Mouse (Mus musculus) CH12.LX (cell line): ENCODE measurements at regions not wholly inside any gene's neighbourhood (a gene's known extent, or its start where the extent isn't known, plus 50 kb on each side); places are given as distances from the start of the nearest gene placed in this dataset.

Source experiments
- DNase-seq: peaks from one replicate; pipeline ENCODE4 v3.0.0-alpha.2; 2013; ENCODE audit errors: extremely low read depth
- H3K27ac ChIP-seq: 2 replicates; pipeline ENCODE4 v1.5.1; 2012; ENCODE audit warnings: low read depth, mild to moderate bottlenecking, control low read depth, moderate library complexity; ENCODE audit not compliant: insufficient read depth
- H3K27me3 ChIP-seq: replicated peaks from 2 replicates; pipeline ENCODE3; 2012; ENCODE audit warnings: inconsistent platforms
- H3K36me3 ChIP-seq, 2 experiments: replicated peaks in 1 of 2; 2 replicates each; pipeline versions ENCODE3 to v1.6.1; 2012; ENCODE audit warnings: inconsistent platforms in 1 of 2, low read length in 1 of 2, mild to moderate bottlenecking in 1 of 2, mixed read lengths in 1 of 2, moderate library complexity in 1 of 2; ENCODE audit not compliant: control insufficient read depth in 1 of 2, insufficient read depth in 1 of 2
- H3K4me1 ChIP-seq, 2 experiments: 2 replicates each; pipeline ENCODE4 v1.6.1; 2012; ENCODE audit warnings: inconsistent platforms in 1 of 2, moderate library complexity in 1 of 2; ENCODE audit not compliant: insufficient read depth in 2 of 2, control insufficient read depth in 1 of 2
- H3K4me2 ChIP-seq: 2 replicates; pipeline ENCODE4 v1.6.1; 2012; ENCODE audit warnings: low read depth, mild to moderate bottlenecking, control low read depth; ENCODE audit not compliant: poor library complexity, insufficient read depth, severe bottlenecking
- H3K4me3 ChIP-seq, 3 experiments: fragments of 150-350 bp in 1 of 3; sonication (generic) in 1 of 3; replicated peaks in 1 of 3; 2 replicates each; pipeline versions ENCODE3 to v1.5.1; 2011 to 2012; ENCODE audit warnings: low read depth in 2 of 3, low read length in 2 of 3, mild to moderate bottlenecking in 2 of 3, moderate library complexity in 2 of 3, control low read depth in 1 of 3, improper control_type of control experiment in 1 of 3, inconsistent platforms in 1 of 3, mixed read lengths in 1 of 3; ENCODE audit not compliant: poor library complexity in 1 of 3
- H3K79me2 ChIP-seq: replicated peaks from 2 replicates; pipeline ENCODE4 v1.6.1; 2012; ENCODE audit warnings: mild to moderate bottlenecking, moderate library complexity; ENCODE audit not compliant: control insufficient read depth, poor library complexity, insufficient read depth, severe bottlenecking; ENCODE audit errors: extremely low read depth
- H3K9ac ChIP-seq: 2 replicates; pipeline ENCODE4 v1.6.1; 2012; ENCODE audit warnings: low read depth, mild to moderate bottlenecking, control low read depth, moderate library complexity; ENCODE audit not compliant: insufficient read depth
- H3K9me3 ChIP-seq: replicated peaks from 2 replicates; pipeline ENCODE3; 2012; ENCODE audit warnings: low read length, inconsistent platforms, mixed read lengths
- BHLHE40 ChIP-seq: IDR thresholded peaks from 2 replicates; pipeline ENCODE4 v1.6.1; 2011; ENCODE audit warnings: mild to moderate bottlenecking, low read depth, low read length, improper control_type of control experiment
- CHD1 ChIP-seq: IDR thresholded peaks from 2 replicates; pipeline ENCODE4 v1.6.1; 2012; ENCODE audit warnings: low read depth, low read length, improper control_type of control experiment, inconsistent platforms
- CHD2 ChIP-seq: IDR thresholded peaks from 2 replicates; pipeline ENCODE4 v1.6.1; 2011; ENCODE audit warnings: low read length, improper control_type of control experiment
- CTCF ChIP-seq, 2 experiments: IDR thresholded peaks in 1 of 2; conservative IDR thresholded peaks in 1 of 2; 2 replicates each; pipeline ENCODE4 v1.5.1; 2011 to 2012; ENCODE audit warnings: low read depth in 2 of 2, low read length in 2 of 2, improper control_type of control experiment in 1 of 2, inconsistent platforms in 1 of 2, mild to moderate bottlenecking in 1 of 2, moderate library complexity in 1 of 2
- ELF1 ChIP-seq: IDR thresholded peaks from 2 replicates; pipeline ENCODE4 v1.6.1; 2014; ENCODE audit warnings: low read depth, mild to moderate bottlenecking, inconsistent platforms, low read length, improper control_type of control experiment
- EP300 ChIP-seq: IDR thresholded peaks from 2 replicates; pipeline ENCODE4 v1.6.1; 2011; ENCODE audit warnings: low read length, improper control_type of control experiment
- ETS1 ChIP-seq: conservative IDR thresholded peaks from 2 replicates; pipeline ENCODE4 v1.6.1; 2012; ENCODE audit warnings: low read depth, mild to moderate bottlenecking, inconsistent platforms, low read length, improper control_type of control experiment, moderate library complexity
- IRF4 ChIP-seq: IDR thresholded peaks from 2 replicates; pipeline ENCODE4 v1.6.1; 2014; ENCODE audit warnings: low read depth, mild to moderate bottlenecking, inconsistent platforms, low read length, improper control_type of control experiment
- JUN ChIP-seq: IDR thresholded peaks from 2 replicates; pipeline ENCODE4 v1.6.1; 2011; ENCODE audit warnings: low read depth, mild to moderate bottlenecking, low read length, improper control_type of control experiment, moderate library complexity; ENCODE audit not compliant: insufficient read depth
- KAT2A ChIP-seq: IDR thresholded peaks from 2 replicates; pipeline ENCODE4 v1.6.1; 2012; ENCODE audit warnings: low read length, improper control_type of control experiment, inconsistent platforms; ENCODE audit not compliant: insufficient replicate concordance
- MAX ChIP-seq: IDR thresholded peaks from 2 replicates; pipeline ENCODE4 v1.6.1; 2011; ENCODE audit warnings: low read length, improper control_type of control experiment
- MEF2A ChIP-seq: IDR thresholded peaks from 2 replicates; pipeline ENCODE4 v1.6.1; 2014; ENCODE audit warnings: low read depth, mild to moderate bottlenecking, inconsistent platforms, low read length, improper control_type of control experiment, borderline replicate concordance
- MXI1 ChIP-seq: IDR thresholded peaks from 2 replicates; pipeline ENCODE4 v1.6.1; 2011; ENCODE audit warnings: mild to moderate bottlenecking, low read depth, low read length, improper control_type of control experiment
- NELFE ChIP-seq: IDR thresholded peaks from 2 replicates; pipeline ENCODE4 v1.6.1; 2011; ENCODE audit warnings: low read depth, low read length, improper control_type of control experiment
- NRF1 ChIP-seq: IDR thresholded peaks from 2 replicates; pipeline ENCODE4 v1.6.1; 2014; ENCODE audit warnings: low read depth, mild to moderate bottlenecking, inconsistent platforms, low read length, improper control_type of control experiment, moderate library complexity
- POLR2A ChIP-seq: IDR thresholded peaks from 2 replicates; pipeline ENCODE4 v1.6.1; 2011; ENCODE audit warnings: low read depth, mild to moderate bottlenecking, improper control_type of control experiment, low read length
- POLR2AphosphoS2 ChIP-seq: IDR thresholded peaks from 2 replicates; pipeline ENCODE4 v1.6.1; 2011; ENCODE audit warnings: low read depth, low read length, improper control_type of control experiment
- RAD21 ChIP-seq: IDR thresholded peaks from 2 replicates; pipeline ENCODE4 v1.6.1; 2011; ENCODE audit warnings: low read depth, mild to moderate bottlenecking, low read length, improper control_type of control experiment, moderate library complexity
- RCOR1 ChIP-seq: conservative IDR thresholded peaks from 2 replicates; pipeline ENCODE4 v1.6.1; 2012; ENCODE audit warnings: low read depth, mild to moderate bottlenecking, inconsistent platforms, low read length, improper control_type of control experiment
- SIN3A ChIP-seq: IDR thresholded peaks from 2 replicates; pipeline ENCODE4 v1.6.1; 2012; ENCODE audit warnings: low read length, improper control_type of control experiment, inconsistent platforms
- SMC3 ChIP-seq: IDR thresholded peaks from 2 replicates; pipeline ENCODE4 v1.6.1; 2011; ENCODE audit warnings: low read depth, low read length, improper control_type of control experiment
- TBP ChIP-seq: conservative IDR thresholded peaks from 2 replicates; pipeline ENCODE4 v1.6.1; 2011; ENCODE audit warnings: low read depth, low read length, improper control_type of control experiment
- TCF12 ChIP-seq: IDR thresholded peaks from 2 replicates; pipeline ENCODE4 v1.6.1; 2014; ENCODE audit warnings: low read depth, mild to moderate bottlenecking, inconsistent platforms, low read length, improper control_type of control experiment
- UBTF ChIP-seq: IDR thresholded peaks from 2 replicates; pipeline ENCODE4 v1.6.1; 2012; ENCODE audit warnings: low read depth, mild to moderate bottlenecking, inconsistent platforms, low read length, improper control_type of control experiment, moderate library complexity
- USF1 ChIP-seq: IDR thresholded peaks from 2 replicates; pipeline ENCODE4 v1.6.1; 2014; ENCODE audit warnings: low read depth, mild to moderate bottlenecking, inconsistent platforms, low read length, improper control_type of control experiment
- ZC3H11A ChIP-seq: IDR thresholded peaks from 2 replicates; pipeline ENCODE4 v1.6.1; 2012; ENCODE audit warnings: low read depth, mild to moderate bottlenecking, inconsistent platforms, low read length, improper control_type of control experiment
- ZKSCAN1 ChIP-seq: IDR thresholded peaks from 2 replicates; pipeline ENCODE4 v1.6.1; 2012; ENCODE audit warnings: low read depth, inconsistent platforms, low read length, improper control_type of control experiment, borderline replicate concordance
- ZMIZ1 ChIP-seq: IDR thresholded peaks from 2 replicates; pipeline ENCODE4 v1.6.1; 2012; ENCODE audit warnings: low read depth, mild to moderate bottlenecking, inconsistent platforms, low read length, improper control_type of control experiment
- ZNF384 ChIP-seq: IDR thresholded peaks from 2 replicates; pipeline ENCODE4 v1.6.1; 2012; ENCODE audit warnings: low read depth, low read length, improper control_type of control experiment, inconsistent platforms
- dilution Hi-C: fragments of 300-500 bp; cut with MboI; formaldehyde crosslinking; loops from 2 replicates; pipeline ENCODE4 v1.14.3; 2020; ENCODE audit warnings: low sequenced_read_pairs; ENCODE audit not compliant: extremely low pct_unique_long_range_greater_than_20kb, extremely low pct_ligation_motif_present
- in situ Hi-C: fragments of 300-500 bp; cut with MboI; formaldehyde crosslinking; loops from 3 replicates; pipeline ENCODE4 v1.14.3; 2019; ENCODE audit warnings: low sequenced_read_pairs, low pct_ligation_motif_present, low pct_unique_long_range_greater_than_20kb, mixed read lengths

DNA sequence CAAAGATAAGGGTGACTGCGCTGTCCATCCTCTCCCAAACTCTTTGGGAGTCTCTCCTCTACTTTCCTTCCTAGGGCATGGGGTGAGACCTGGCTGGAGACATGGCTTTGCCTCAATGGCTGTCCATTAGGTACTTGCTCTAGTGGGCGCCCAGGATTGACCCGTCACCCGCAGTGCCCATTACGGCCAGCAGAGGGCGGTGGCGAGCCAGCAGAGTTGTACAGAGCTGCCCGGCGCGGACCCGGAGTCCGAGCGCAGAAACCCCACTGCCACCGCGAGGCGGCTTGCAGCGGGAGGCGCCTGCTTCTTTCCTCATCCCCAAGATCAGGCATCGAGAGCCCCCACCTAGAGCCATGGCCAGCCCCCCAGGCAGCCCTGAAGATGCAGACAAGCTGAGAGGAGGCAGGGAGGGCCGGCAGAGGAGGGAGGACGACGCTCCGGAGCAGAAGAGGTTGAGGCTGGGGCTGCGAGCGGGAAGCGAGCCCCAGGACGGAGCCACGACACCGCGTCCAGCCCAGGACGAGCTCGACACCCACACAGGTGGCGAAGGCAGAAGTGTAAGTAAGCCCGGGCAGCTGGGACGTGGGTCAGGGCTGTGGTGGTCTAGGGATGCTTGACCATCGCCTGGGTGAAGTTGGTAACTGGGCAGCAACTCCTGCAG lies 50.9 kb upstream of the Eef2kmt start:
- in situ Hi-C loops = no loop called here
- H3K9ac ChIP-seq = no peak overlapping the region
- no peak overlapping the region for H3K4me3 ChIP-seq
- peak overlapping the region; percentile 53; the same call in 1 of the 2 replicates for H3K4me2 ChIP-seq
- no peaks in the 10 kb centered on the region for H3K9me3 ChIP-seq
- peak; percentile 67 for DNase-seq
- peaks cover 85% of the 10 kb centered on the region for H3K27me3 ChIP-seq
- dilution Hi-C loops = no loop called here
- H3K27ac ChIP-seq = no peak overlapping the region
- no peaks in the 10 kb centered on the region for H3K79me2 ChIP-seq
- H3K4me1 ChIP-seq = peaks cover 0 to 3% of the 10 kb centered on the region in 2 experiments; a peak in 2 of 4 replicates
- no peaks in the 10 kb centered on the region for H3K36me3 ChIP-seq
- no peak for TF ChIP-seq MXI1
- no peak for TF ChIP-seq ZKSCAN1
- TF ChIP-seq KAT2A = no peak
- no peak for TF ChIP-seq IRF4
- TF ChIP-seq CHD1 = no peak
- peak; percentile 92 for TF ChIP-seq SMC3
- TF ChIP-seq CTCF (conservative IDR thresholded peaks at IDR 0.05 in 1 of 2, IDR thresholded peaks at IDR 0.05 in 1 of 2; ENCODE audit: low read depth in 2 of 2, low read length in 2 of 2) = peak; percentile 75 to 98
- TF ChIP-seq ZMIZ1 = no peak
- no peak for TF ChIP-seq EP300
- no peak for TF ChIP-seq USF1
- no peak for TF ChIP-seq SIN3A
- no peak for TF ChIP-seq POLR2AphosphoS2
- no peak for TF ChIP-seq JUN
- TF ChIP-seq MAX = no peak
- no peak for TF ChIP-seq RCOR1
- 0 out of 2 replicates have a peak, but pooled peaks have one; percentile 11 for TF ChIP-seq NRF1
- TF ChIP-seq ELF1 = no peak
- TF ChIP-seq RAD21 = peak; percentile 86
- no peak; the same call in 1 of the 2 replicates for TF ChIP-seq NELFE
- no peak for TF ChIP-seq TBP
- TF ChIP-seq BHLHE40 = no peak
- TF ChIP-seq POLR2A = no peak
- TF ChIP-seq MEF2A = no peak
- no peak for TF ChIP-seq UBTF
- no peak for TF ChIP-seq CHD2
- TF ChIP-seq ETS1 = no peak
- TF ChIP-seq ZC3H11A = peak; percentile 19; the same call in 1 of the 2 replicates
- no peak for TF ChIP-seq TCF12
- no peak for TF ChIP-seq ZNF384
